Mouse (Mus musculus): ENCODE results near the gene Prima1.

The Prima1 gene

DNA sequence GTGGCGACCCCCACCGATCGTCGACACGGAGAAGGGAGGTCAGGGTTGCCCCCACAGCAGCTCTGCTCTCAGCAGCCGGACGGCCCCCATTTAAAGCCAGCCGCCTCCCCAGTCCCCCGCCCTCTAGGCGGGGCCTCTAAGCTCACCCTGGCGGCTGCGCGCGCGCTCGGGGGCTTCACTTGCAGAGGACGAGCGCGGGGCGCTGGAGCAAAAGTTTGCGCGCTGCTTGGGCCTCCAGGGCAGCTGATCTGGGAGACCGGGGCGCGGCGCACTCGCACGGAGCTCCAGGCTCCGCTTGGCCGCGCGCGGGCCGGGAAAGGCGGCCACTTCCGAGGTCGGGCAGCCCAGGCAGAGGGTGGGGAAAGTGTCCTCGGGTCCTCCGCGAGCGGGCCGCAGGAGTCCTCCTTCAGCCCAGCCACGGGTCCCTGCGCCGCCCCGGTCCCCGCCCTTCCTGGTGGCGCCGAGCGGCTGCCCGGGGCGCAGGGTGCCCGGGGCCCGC is at the start of gene Prima1:
TSS of gene Prima1 (minus strand) at position 68 of the 499 bp plus-strand sequence.
- DNase-seq (ENCODE audit: low read depth, low spot score) = peak; percentile 92

DNA sequence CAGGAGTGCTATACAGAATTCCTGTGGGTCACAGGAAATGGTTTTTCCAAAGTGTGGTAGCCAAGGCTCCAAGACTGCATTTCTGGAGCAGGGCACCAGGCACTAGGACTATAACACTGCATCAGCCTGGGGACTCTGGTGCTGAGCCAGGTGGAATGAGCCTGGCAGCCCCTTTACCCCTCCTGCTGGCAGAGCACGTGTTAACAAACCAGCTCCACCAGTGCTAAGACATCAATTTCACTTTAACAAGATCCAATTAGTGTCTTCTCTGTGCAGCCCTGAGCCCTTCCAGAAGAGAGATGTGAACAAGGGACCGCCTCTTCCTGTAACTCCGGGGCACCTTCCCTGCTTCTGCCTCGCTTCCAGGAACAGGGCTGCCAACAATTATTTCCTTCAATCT is 45.3 kb upstream of the Prima1 start:
- no peak for DNase-seq (ENCODE audit: low read depth, low spot score)

DNA sequence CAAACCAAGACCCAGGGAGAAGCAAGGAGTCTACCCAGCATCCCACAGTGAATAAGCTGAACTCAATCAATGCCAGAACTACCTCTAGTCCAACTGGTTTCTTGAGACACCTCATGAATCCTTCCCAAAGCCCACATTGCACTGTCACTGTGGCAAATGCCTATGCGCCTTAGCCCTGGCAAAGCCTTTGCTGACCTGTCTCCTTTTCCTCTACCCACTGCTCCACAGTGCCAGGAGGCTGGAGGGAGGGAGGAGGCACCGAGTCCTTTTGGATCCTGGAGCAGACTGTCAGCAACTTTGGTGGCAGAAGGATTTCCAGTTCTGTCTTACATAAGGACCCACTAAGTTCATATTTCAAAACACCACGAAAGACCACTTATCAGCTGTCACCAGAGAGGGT is 41.5 kb upstream of the Prima1 start:
- DNase-seq (ENCODE audit: low read depth, low spot score) = no peak

DNA sequence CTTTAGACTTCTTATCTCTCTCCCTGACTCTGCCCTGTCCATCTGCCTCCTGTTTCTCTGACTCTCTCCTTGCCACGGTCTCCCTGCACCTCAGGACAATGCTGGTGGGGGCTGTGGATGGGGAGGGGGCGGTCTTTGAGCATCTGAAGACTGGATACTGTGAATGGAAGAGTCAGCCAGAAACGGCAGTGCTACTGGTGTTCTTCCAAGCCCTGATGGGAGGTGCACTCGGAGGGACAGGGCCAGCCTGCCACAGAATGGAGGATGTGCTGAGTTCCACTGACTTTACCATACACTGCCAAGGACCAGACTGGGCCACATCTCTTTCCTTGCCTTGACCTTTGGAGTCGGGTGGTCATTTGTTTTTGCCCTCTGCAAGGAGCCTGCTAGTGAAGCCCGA is 41.0 kb upstream of the Prima1 start:
- no peak for DNase-seq (ENCODE audit: low read depth, low spot score)

DNA sequence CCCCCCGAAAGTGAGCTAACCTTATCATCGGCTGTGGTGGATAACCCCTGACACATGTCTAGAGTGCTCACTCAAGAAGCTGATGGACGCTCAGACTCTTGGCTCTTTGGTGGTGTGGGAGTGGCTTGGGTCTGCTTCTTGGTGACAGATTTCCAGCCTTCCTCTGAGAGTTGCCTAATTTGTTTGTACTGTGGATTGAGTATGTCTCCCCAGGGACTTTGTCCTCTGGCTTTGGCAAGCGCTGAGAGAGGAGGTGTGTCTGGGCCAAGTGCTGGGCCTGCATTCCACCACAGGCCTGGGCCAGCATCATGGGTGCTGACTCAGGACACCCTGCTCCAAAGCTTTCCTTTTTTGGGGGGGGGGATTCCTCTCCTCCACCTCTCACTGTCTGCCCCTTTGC is 40.0 kb upstream of the Prima1 start:
- DNase-seq (ENCODE audit: low read depth, low spot score) = no peak

DNA sequence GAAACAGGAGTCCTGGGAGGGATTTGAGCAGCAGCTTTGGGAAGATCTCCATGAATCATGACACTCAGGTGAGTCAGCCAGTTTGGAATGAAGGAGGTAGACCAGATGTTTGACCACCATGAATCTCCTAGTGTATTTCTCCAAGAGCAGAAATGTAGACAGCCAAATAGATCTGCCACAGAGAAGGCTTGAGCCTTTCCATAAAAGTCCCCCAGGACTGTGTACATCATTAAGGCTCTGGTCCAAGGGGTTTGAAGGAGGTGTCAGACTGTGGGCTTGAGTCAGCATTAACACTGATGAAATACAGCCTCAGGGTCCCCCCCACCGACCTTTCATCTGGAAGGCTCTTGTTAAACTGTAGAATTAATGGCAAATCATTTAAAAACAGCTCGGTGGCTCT is 39.5 kb upstream of the Prima1 start:
- DNase-seq (ENCODE audit: low read depth, low spot score) = no peak

DNA sequence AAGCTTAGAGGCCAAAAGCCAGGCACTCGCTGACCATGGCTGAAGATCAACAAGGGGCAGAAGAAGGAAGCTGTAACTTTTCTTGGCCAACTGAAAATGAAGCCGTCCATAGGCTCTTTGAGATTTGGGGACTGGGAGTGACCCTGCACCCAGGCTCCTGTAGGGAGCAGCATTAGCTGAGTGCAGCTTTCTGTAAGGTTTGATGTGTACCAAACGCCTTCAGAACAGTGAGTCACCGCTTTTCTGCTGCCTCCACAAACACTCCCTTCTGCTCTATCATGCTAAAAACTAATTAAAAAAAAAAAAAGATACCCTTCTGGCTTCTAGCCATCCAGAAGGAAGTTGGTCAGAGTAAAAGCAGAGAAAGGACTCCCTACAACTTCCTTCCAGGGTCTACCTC is 34.5 kb upstream of the Prima1 start:
- DNase-seq (ENCODE audit: low read depth, low spot score) = no peak

DNA sequence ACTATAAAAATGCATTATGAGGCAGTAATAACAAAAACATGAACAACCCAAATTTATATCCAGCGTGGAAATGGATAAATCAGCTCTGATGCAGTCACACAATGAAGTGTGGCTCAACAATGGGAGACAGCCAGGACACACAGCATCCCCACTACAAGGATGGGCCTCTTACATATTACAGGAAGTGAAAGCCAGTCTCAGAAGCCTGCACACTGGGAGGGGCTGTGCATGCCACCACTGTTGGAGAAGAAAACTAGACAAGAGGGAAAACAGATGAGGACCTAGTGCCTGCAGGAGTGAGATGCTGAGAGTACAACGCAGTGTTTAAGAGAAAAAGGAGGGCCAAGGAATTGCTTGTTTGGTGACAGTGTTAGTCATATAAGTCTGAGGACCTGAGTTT is 31.8 kb upstream of the Prima1 start:
- DNase-seq (ENCODE audit: low read depth, low spot score) = no peak

DNA sequence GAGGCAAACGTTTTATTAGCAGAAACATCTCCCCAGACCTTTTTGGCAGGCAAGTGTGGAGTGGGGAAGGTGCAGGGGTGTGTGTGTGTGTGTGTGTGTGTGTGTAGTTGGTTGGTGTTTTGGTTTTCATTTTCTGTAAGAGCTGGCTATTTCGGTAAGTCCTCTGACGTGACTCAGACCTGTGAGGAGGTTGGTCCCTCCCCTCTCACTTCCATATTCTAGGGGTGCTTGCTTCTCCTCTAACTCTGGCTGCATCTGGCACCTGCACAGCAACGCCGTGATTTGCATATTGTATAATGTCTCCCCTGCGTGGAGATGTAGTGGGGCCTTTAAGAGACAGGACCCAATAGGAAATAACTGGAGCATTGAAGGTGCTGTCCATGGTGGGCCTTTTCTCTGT is 31.1 kb upstream of the Prima1 start:
- no peak for DNase-seq (ENCODE audit: low read depth, low spot score)

DNA sequence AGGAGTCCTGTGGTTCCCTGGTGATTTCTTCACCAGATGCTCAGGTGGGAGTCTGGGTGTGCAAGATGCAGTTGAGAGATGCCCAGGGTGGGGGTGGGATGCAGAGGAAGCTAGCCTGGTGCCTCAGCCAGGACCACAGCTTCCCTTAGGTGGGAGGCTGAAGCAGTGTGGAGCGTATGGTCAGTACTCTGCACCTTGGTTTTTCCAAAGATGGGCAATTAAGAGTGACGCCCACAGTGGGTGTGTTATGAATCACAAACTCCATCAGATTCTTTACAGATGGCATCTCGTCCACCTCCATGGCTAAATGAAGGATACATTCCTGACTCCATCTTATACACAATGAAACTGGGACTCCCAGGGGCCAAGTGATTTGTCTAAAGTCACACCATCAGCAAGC is 30.2 kb upstream of the Prima1 start:
- DNase-seq (ENCODE audit: low read depth, low spot score) = no peak

DNA sequence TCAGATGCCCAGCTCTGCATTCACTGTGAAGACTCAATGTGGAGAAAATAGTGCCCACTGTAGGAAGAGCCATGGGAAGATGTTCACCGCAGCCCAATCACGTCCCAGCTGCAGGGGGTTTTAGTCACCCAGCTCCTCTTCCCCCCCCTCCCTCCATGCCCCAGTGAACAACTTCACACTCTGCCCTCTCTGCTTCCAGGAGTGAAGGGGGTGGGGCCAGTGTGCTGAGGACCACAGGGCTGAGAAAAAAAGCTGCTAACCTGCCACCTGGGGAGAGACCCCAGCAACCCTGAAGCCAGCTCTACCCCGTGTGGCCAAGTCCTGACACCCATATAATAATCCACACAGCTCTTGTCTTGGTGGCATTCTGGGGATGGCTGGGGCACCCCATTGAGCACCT is 24.7 kb upstream of the Prima1 start:
- DNase-seq (ENCODE audit: low read depth, low spot score) = no peak

DNA sequence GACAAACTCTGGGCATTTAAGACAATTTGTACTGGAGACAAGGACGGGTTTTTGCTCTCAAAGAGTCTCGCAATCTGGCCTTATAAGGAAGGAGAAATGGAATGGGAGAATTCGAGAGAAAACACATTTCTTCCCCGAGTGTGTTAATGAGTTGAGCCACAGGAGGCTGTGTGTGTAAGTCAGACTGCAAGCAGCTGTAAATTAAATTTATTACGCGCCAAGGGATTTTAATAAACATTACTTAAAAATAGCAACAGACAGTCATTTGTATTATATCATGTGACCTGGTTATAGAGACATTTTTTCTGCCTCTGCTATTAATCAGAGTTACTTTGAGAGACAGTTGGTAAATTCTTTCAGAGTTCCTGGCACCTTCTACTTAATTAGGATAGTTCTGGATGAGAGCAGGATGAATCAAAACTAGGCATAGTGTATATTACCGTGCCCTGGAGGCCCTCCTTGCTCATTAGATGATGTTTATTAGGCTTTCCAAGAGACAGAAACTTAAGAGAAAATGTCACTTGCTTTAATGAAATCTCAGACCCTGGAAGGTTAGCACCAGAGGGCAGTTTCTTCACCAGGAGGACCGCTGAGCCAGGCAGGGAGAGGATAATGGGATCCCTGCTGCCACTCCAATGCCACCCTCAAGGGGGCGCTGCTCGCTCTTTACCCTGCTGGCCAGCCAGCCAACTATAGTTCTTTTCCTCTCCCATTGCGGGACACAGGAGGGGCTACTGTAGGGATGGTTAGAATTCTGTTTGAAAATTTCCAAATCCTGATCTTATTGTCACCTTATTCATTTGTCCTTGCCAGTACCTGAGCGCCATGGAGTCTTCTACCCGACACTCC is 20.3 kb upstream of the Prima1 start:
- peak; percentile 45 for DNase-seq (ENCODE audit: low read depth, low spot score)

DNA sequence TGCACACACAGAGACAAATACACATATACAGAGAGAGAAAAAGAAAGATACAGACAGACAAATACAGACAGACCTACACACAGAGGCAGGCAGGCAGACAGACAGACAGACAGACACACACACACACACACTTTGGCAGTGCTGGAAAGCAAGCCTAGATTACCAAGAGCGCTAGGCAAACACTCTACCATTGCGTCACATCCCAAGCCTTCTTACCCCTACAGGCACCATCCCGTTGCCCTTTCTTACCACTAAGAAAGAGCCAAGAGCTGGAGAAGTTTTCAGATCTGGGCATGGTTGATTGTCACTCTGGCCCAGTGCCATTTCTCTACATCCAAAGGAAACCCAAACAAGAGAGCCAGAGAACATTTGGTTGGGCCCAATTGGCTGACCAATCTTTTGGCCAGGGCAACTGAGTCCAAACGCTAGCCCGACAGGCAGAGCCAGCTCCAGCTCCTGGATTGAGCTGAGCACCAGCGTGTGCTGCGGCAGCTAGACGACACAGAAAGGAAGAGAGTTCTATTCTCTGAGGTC is 11.0 kb upstream of the Prima1 start:
- DNase-seq (ENCODE audit: low read depth, low spot score) = no peak

DNA sequence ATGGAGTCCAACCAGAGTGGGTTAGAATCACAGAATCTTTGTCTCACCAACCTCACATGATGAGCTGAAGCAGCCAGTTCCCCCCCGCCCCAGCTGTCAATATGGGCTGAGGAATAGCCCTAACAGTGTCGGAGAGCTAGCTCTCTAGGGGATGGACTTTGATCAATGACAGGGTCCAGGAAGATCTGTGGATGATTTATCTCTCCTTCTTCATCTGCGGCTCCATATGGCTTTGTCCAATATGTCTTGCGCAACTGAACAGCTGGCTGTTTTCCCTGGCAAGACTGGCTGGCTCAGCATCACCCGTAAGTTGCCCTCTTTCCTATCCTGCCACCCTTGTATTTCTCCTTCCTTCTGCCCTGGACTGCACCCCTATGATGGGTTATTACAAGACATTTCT is 9.2 kb upstream of the Prima1 start:
- no peak for DNase-seq (ENCODE audit: low read depth, low spot score)

DNA sequence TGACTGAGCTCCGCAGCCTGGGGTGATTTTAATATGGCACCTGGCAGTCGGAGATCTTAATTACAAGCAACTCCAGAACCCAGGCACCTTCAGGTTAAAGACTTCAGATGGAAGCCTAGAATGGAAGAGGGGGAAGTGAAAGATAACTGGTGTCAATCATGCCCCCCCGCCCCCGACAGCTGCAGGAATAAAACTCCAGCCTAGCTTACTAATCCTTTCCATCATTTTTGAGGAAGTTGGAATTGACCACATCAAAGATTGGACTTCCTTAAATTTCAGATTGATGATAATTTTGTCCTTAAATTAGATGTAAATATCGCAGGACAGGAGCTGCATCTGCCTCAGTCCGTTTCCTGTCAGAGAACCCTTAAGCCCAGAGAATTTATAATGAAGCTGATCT is 8.4 kb upstream of the Prima1 start:
- DNase-seq (ENCODE audit: low read depth, low spot score) = no peak

DNA sequence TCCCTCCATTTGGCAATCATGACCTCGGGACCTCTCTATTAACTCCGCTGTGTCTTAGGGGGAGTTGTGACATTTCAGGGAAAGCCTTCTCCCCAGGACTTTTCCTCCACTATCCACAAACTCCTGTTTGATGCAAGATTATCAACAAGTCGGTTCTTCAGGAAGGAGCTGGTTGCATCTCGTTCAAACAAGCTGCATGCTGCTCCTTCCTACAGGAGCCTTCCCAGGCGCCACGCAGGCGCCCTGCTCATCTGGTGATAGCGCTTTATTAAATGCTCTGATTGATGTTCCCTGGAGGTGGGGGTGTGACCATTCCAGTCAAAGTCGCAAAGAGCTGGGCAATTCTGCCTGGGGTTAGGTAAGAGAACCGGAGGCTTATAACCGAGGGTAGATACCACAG is 1.1 kb upstream of the Prima1 start:
- DNase-seq (ENCODE audit: low read depth, low spot score) = peak; percentile 36

DNA sequence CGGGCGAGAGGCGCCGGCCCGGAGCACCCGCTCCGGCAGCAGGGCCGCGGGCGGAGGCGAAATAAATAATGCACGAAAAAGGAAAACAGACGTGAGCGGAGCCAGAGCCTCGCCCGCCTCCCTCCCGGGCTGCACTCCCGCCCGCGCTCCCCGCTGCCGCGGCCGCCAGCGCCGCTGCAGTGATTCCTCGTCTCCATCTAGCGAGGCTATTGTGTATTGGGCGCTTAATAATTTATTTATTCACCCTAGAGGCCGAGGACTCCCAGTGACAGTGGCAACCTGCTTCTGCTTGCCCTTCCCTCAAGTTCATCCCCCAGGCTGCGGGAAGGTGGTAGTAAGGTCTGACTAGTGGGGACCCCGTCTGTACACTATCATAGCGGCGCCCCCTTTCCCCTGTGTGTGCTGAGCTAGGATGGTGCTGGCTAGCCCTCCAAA is 658 bp upstream of the Prima1 start:
- DNase-seq (ENCODE audit: low read depth, low spot score) = peak; percentile 74

DNA sequence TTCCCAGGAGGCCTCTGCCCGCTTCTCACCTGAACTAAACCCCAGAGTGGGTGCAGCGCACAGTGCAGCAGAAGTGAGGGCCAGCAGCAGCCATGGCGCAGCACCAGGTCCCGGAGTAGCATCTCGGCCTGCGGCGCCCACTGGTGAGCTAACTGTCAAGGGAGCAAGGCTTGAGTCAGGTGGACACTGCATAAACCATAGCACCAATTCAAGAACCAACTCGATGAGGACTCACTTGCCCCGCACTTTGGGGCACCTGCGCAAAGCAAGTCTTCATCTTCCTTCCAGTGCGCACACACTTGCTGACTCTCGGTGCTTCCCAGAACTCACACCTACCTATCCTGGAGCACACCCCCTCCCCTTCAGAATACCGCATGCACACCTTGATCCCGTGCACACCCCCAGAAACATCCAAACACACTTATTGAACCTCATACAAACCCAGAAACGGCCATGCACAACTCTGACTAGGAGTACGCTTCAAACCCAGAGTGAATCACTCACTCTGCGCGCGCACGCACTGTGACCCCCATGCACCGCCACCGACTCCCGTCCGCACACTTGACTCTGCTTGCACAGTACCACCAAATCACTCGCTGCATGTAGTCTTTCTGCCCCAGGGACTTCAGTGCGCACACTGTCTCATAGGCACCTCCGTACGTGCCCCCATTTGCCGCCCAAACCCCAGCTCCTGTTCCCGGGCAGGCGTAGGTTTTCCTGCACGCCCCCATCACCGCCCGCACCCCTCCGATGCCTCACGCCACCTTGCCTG is 453 bp downstream of the Prima1 start:
- DNase-seq (ENCODE audit: low read depth, low spot score) = peak; percentile 67

DNA sequence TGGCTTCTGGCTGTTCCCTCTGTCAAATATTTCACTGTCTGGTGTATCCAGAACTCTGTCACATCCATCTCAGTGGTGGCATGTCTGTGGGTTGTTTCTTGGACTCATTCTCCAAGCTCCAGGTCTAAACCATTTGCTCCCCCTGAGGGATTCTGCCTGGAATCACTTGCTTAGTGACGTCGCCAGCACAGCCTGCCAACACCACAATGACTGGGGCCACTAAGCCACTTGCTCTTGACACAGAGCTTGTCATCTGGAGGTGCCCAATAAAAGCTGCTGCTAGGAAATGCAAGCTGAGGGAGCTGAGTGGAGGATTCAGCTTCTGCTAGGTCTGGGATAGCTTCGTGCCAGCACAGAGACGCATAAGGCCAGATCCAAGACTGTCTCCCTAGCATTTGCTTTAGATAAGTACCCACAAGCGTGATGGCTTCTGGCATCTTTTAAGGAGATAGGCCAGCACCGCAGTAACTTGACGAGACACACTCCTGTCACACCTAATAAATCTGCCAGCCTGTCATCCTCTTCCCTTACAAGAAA is 3.0 kb downstream of the Prima1 start:
- no peak for DNase-seq (ENCODE audit: low read depth, low spot score)

DNA sequence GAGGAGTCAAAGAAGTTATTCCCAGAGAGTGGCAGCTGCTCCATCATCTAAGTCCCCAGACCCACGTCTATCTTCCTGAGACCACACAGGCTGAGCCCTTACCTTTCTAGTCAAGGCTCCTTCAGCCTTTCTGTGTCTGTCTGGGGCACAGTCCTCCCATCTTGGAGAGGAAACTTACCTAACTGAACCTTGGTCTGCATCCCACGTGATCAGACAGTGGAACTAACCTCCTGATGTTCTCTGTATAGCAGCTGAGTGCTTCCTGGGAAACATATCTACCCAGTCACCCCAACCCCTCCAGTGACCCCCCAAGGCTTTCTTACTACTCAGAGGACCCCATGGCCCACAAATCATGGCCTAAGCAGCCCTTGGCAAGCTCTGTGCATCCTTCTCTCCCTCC is 6.1 kb downstream of the Prima1 start:
- DNase-seq (ENCODE audit: low read depth, low spot score) = no peak

DNA sequence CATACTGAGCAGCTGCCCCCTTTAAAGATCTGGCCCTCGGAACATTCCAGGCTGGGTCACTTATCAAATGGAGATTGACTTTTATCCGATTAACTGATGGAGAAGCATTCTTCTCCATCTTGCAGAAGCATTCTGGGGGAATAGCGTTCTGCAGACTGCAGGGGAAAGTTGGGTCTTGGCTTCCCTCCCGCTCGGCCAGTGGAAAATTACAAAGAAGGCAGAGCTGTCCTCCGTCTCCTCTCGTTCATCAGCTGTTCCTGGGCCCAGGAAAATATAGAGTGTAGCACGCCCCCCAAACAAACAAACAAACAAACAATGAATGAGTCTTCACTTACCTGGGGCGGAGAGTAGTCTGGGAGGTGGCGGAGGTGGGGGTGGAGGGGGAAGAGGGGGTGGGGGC is 6.7 kb downstream of the Prima1 start:
- no peak for DNase-seq (ENCODE audit: low read depth, low spot score)

DNA sequence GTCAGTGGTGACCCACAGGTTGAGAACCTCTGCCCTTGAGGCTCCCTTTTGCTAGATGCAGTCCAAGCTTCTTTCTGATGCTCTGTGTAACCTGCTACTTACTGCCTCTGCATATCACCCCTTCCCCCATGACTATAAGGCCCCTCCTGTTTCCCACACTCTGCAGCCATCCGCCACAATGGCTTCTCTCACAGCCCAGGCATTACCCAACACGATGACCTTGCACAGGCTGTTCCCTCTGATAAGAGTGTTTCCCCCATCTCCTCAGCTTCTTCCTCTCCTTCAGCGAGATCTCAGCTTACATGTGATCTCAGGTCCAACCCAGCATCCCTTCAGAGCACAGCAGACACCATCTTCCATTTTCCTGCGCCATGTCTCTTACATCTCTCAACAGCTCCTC is 12.9 kb downstream of the Prima1 start:
- DNase-seq (ENCODE audit: low read depth, low spot score) = no peak
